Mouse (Mus musculus): ENCODE measurements around the gene Slc52a3. TPM values are rescaled to one million over a fixed set of nuclear protein-coding genes. Genes with fewer than 3 reads are reported as not detected.

The Slc52a3 gene
- total and polyA plus RNA-seq, 3 experiments: 0.02 to 0.05 TPM; not detected in 1

DNA sequence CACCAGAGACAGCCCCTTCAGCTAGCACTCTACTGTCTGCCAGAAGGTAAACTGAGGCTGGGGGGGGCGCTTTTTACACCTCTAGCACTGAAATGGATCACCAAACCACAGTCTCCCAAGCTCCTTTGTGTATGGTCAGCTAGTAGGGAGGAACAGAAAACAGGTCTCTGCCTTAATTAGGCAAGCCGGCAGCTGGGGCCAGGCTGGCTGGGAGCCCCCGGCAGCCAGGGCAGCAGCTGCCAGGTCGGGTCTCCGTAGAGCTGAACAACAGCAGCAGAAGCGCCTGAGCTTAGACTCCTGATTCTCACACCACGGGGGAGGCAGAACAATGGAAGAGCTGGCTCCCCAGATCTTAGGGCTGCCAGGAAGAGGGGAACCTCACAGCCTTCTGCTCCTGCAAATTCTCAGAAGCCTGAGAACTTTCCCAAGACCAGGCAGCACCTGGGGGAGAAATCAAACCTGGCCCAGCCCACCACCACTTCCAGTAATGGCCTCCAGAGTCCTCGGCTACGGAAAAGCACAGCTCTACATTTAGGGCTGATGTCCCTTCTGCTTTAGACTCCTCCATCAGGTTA, 29.0 kb upstream of the Slc52a3 start:
- DNase-seq (ENCODE audit: low spot score) (no peak), ATAC-seq (ENCODE audit: extremely low read depth, insufficient number of reproducible peaks, low FRiP score, poor library complexity, severe bottlenecking) (no peak)
- Histone ChIP-seq H3K36me3 (replicated peaks) (peaks cover 51% of the 10 kb centered on the region), H3K4me1 (ENCODE audit: insufficient read depth, low read depth, low read length) (peaks cover 14% of the 10 kb centered on the region), H3K9me3 (replicated peaks) (no peaks in the 10 kb centered on the region), H3K27me3 (ENCODE audit: insufficient read depth, low read length) (no peaks in the 10 kb centered on the region), H3K4me3 (ENCODE audit: low read depth, low read length) (no peak overlapping the region)
- TF ChIP-seq POLR2AphosphoS5 (IDR thresholded peaks at IDR 0.05; ENCODE audit: insufficient replicate concordance, low read depth, low read length) (no peak), GATA2 (IDR thresholded peaks at IDR 0.05; ENCODE audit: borderline replicate concordance, low read depth, low read length) (no peak), TAL1 (conservative IDR thresholded peaks at IDR 0.05; ENCODE audit: low read depth, low read length) (no peak), CTCF (IDR thresholded peaks at IDR 0.05; ENCODE audit: low read depth, low read length) (no peak), GATA1 (IDR thresholded peaks at IDR 0.05; ENCODE audit: borderline replicate concordance, low read length) (no peak)

DNA sequence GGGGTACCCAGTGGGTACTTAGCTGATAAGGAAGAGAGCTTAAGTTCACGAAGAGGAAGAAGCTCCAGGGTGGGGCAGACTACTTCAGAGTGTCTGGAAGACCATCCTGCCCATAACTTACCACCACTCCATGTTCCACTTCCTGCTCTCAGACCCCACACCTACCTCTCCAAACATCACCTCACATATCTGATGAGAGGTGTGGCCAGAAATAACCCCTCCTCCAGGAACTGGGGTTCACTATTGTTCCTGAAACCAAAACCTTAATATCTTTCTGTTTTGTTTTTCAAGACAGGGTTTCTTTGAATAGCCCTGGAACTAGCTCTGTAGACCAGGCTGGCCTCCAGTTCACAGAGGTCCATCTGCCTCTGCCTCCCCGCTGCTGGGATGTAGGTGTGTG, 28.5 kb upstream of the Slc52a3 start:
- H3K9me3 ChIP-seq (replicated peaks): no peaks in the 10 kb centered on the region
- DNase-seq (ENCODE audit: low spot score) (no peak), ATAC-seq (ENCODE audit: extremely low read depth, insufficient number of reproducible peaks, low FRiP score, poor library complexity, severe bottlenecking) (no peak)
- TF ChIP-seq GATA2 (IDR thresholded peaks at IDR 0.05; ENCODE audit: borderline replicate concordance, low read depth, low read length) (no peak), POLR2AphosphoS5 (IDR thresholded peaks at IDR 0.05; ENCODE audit: insufficient replicate concordance, low read depth, low read length) (no peak), TAL1 (conservative IDR thresholded peaks at IDR 0.05; ENCODE audit: low read depth, low read length) (no peak), GATA1 (IDR thresholded peaks at IDR 0.05; ENCODE audit: borderline replicate concordance, low read length) (no peak), CTCF (IDR thresholded peaks at IDR 0.05; ENCODE audit: low read depth, low read length) (no peak)
- H3K36me3 ChIP-seq (replicated peaks): peaks cover 56% of the 10 kb centered on the region
- no peak overlapping the region for H3K4me3 ChIP-seq (ENCODE audit: low read depth, low read length)
- H3K4me1 ChIP-seq (ENCODE audit: insufficient read depth, low read depth, low read length): peaks cover 16% of the 10 kb centered on the region
- no peaks in the 10 kb centered on the region for H3K27me3 ChIP-seq (ENCODE audit: insufficient read depth, low read length)

DNA sequence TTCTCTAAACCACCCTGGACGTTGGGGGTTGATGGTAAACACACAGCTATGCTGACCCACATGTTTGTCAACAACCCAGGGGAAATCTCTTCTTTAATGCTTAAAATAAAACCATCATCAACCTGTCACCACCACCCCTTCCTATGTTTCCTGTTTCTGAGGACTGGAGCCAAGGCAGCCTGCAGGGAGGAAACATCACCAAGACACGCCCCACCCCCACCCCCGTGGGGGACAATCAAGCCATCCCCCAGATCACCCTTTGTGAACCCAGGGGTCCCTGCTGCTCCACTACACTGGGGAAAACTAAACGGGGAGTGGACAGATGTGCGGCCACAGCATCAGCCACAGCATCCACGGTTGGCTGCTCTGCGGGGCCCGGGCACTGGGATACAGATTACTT, 27.9 kb upstream of the Slc52a3 start:
- Histone ChIP-seq H3K36me3 (replicated peaks) (peaks cover 62% of the 10 kb centered on the region), H3K9me3 (replicated peaks) (no peaks in the 10 kb centered on the region), H3K4me3 (ENCODE audit: low read depth, low read length) (no peak overlapping the region), H3K4me1 (ENCODE audit: insufficient read depth, low read depth, low read length) (peaks cover 20% of the 10 kb centered on the region), H3K27me3 (ENCODE audit: insufficient read depth, low read length) (no peaks in the 10 kb centered on the region)
- ATAC-seq (ENCODE audit: extremely low read depth, insufficient number of reproducible peaks, low FRiP score, poor library complexity, severe bottlenecking) (no peak), DNase-seq (ENCODE audit: low spot score) (no peak)
- TF ChIP-seq GATA1 (IDR thresholded peaks at IDR 0.05; ENCODE audit: borderline replicate concordance, low read length) (no peak), GATA2 (IDR thresholded peaks at IDR 0.05; ENCODE audit: borderline replicate concordance, low read depth, low read length) (no peak), TAL1 (conservative IDR thresholded peaks at IDR 0.05; ENCODE audit: low read depth, low read length) (no peak), CTCF (IDR thresholded peaks at IDR 0.05; ENCODE audit: low read depth, low read length) (no peak), POLR2AphosphoS5 (IDR thresholded peaks at IDR 0.05; ENCODE audit: insufficient replicate concordance, low read depth, low read length) (no peak)

DNA sequence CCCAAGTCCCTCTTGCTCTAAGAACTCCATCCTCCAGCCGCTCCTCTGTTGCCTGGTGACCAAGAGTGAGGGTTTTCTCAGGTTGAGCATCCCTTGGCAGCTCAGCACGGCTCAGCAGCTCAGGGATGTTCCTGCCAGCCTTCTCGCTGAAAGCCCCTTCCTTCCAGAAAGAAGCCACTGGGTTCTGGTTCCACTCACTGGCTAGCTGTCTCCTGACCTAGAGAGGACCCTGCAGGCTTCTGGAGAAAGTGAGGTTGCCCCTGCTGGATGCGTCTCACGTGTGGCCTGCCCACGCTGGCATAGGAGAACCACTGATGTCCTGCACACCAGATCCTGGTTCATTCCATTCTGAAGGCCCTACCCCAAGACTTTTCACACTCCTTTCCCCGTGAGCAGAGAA, 27.3 kb upstream of the Slc52a3 start:
- Histone ChIP-seq H3K9me3 (replicated peaks) (no peaks in the 10 kb centered on the region), H3K4me1 (ENCODE audit: insufficient read depth, low read depth, low read length) (peaks cover 21% of the 10 kb centered on the region), H3K27me3 (ENCODE audit: insufficient read depth, low read length) (no peaks in the 10 kb centered on the region), H3K4me3 (ENCODE audit: low read depth, low read length) (no peak overlapping the region), H3K36me3 (replicated peaks) (peaks cover 68% of the 10 kb centered on the region)
- ATAC-seq (ENCODE audit: extremely low read depth, insufficient number of reproducible peaks, low FRiP score, poor library complexity, severe bottlenecking) (no peak), DNase-seq (ENCODE audit: low spot score) (no peak)
- no peak for TF ChIP-seq GATA1 (IDR thresholded peaks at IDR 0.05; ENCODE audit: borderline replicate concordance, low read length)
- TF ChIP-seq GATA2 (IDR thresholded peaks at IDR 0.05; ENCODE audit: borderline replicate concordance, low read depth, low read length): no peak
- no peak for TF ChIP-seq TAL1 (conservative IDR thresholded peaks at IDR 0.05; ENCODE audit: low read depth, low read length)
- no peak for TF ChIP-seq POLR2AphosphoS5 (IDR thresholded peaks at IDR 0.05; ENCODE audit: insufficient replicate concordance, low read depth, low read length)
- no peak for TF ChIP-seq CTCF (IDR thresholded peaks at IDR 0.05; ENCODE audit: low read depth, low read length)

DNA sequence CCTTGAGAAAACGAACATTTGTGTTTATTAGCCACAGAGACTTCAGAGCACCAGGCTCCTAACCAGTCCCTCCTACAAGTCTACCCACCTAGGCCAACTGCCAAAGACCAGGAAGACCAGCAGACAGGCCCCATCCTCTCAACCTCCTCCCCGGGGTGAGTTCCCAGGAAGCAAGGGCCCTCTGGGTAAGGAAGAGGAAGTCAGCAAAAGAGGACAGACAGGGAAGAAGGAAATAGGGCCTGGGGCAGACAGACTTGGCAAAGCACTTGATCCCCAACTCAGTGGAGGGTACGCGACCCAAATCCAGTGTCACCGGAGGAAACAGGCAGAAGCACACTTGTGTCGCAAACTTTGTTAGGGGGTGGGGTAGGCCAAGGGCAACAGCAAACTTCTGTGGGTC, 26.9 kb upstream of the Slc52a3 start:
- Histone ChIP-seq H3K9me3 (replicated peaks) (no peaks in the 10 kb centered on the region), H3K4me3 (ENCODE audit: low read depth, low read length) (no peak overlapping the region), H3K27me3 (ENCODE audit: insufficient read depth, low read length) (no peaks in the 10 kb centered on the region), H3K4me1 (ENCODE audit: insufficient read depth, low read depth, low read length) (peaks cover 21% of the 10 kb centered on the region), H3K36me3 (replicated peaks) (peaks cover 72% of the 10 kb centered on the region)
- TF ChIP-seq GATA1 (IDR thresholded peaks at IDR 0.05; ENCODE audit: borderline replicate concordance, low read length): no peak
- ATAC-seq (ENCODE audit: extremely low read depth, insufficient number of reproducible peaks, low FRiP score, poor library complexity, severe bottlenecking) (no peak), DNase-seq (ENCODE audit: low spot score) (no peak)

DNA sequence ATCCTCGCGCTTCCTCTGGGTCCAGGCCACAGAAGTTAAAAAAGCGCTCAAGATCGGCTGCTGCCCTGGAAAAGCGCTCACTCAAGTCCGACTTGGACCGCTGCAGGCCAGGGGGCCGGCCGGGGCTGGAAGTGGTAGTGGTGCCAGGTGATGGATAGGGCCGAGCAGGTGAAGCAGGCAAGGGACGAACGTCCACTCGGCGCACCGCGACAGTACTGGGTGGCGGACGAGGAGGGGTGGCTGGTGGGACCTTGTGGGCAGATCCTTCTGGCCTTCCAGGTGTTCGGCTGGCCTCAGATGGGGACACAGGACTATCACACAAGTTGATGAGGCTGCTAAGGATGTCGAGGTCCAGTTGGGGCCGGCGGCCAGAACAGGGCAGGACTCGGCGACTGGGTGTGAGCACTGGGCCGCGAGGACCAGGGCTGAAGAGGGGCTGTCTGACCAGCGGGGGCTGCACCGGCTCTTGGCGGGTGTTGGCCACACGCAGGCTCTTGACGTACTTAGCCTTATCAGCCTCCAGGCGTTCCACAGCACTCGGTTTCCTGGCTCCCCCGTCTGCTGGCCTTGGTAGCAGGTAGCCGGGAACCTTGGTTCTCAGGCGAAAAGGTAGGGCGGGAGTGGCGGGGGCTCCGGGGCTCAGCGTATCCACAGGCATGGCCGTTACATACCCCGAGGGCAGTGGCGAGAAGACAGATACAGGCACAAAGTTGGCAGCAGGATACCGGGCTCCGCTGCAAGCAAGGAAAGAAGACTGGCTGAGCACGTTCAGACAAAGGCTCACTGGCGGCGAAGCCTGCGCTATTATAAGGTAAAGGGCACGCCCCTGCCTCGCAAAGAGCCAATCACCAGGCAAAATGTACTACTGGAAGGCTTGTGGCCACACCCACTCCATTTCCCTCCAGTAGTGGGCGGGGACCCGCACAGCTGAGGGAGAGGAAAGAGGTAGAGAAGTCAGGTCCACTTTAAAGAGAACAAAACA, 25.8 kb upstream of the Slc52a3 start:
- Histone ChIP-seq H3K4me3 (ENCODE audit: low read depth, low read length) (no peak overlapping the region), H3K36me3 (replicated peaks) (peaks cover 81% of the 10 kb centered on the region), H3K27me3 (ENCODE audit: insufficient read depth, low read length) (no peaks in the 10 kb centered on the region), H3K4me1 (ENCODE audit: insufficient read depth, low read depth, low read length) (peaks cover 21% of the 10 kb centered on the region), H3K9me3 (replicated peaks) (no peaks in the 10 kb centered on the region)
- no peak for TF ChIP-seq GATA1 (IDR thresholded peaks at IDR 0.05; ENCODE audit: borderline replicate concordance, low read length)
- TF ChIP-seq POLR2AphosphoS5 (IDR thresholded peaks at IDR 0.05; ENCODE audit: insufficient replicate concordance, low read depth, low read length): no peak
- ATAC-seq (ENCODE audit: extremely low read depth, insufficient number of reproducible peaks, low FRiP score, poor library complexity, severe bottlenecking) (no peak), DNase-seq (ENCODE audit: low spot score) (no peak)

Data from G1E (cell line).